Mouse (Mus musculus): ENCODE data around the gene Tctn1. TPM values are rescaled to one million over a fixed set of nuclear protein-coding genes. Genes with fewer than 3 reads are reported as not detected.

The Tctn1 gene
- total RNA-seq, 2 experiments from 2014 or later, result 13.5 to 13.7 TPM

DNA sequence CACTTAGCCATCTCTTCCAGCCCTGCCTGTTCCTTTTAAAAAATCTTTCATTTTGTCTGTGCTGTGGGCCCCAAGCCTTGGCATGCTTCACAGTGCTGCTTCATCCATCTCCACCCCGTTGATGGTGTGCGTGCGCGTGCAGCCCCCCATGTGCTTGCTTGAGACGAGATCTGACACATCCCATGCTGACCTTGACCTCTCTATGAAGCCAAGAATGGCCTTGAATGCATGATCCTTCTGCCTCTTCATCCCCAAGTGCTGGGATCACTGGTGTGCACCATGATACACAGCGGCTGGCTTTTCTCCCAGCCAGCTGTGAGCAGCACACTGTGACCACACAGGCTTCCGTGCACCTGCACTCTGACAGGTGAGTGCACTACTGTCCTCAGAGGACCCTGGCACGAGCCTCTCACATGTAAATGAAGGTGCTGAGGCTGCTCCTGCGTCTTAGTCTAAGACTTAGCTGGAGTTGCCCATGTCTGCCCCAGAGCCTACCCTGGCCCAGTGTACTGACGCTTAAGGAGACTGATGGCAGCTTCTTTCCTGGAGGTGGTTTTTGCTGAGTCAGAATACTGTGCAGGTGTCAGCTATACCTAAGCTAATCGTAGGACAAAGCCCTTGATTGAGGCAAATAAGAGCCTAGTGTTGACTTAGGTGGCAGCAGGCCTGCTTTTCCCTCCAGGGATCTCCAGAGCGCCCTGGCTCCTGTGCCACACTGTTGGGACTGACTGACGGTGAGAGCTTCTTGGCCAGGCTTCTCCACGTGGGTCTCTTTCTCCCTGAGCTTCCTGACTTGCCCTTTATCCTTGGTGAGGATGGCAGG, 31.1 kb upstream of the Tctn1 start:
- no peak for DNase-seq (ENCODE audit: extremely low spot score in 1 of 2, low spot score in 2 of 2)
- H3K27ac ChIP-seq, result no peak overlapping the region
- TF ChIP-seq CTCF (IDR thresholded peaks at IDR 0.05), result no peak
- H3K4me3 ChIP-seq, result no peak overlapping the region
- intact Hi-C loops (cut with DNase I), result no loop called here

DNA sequence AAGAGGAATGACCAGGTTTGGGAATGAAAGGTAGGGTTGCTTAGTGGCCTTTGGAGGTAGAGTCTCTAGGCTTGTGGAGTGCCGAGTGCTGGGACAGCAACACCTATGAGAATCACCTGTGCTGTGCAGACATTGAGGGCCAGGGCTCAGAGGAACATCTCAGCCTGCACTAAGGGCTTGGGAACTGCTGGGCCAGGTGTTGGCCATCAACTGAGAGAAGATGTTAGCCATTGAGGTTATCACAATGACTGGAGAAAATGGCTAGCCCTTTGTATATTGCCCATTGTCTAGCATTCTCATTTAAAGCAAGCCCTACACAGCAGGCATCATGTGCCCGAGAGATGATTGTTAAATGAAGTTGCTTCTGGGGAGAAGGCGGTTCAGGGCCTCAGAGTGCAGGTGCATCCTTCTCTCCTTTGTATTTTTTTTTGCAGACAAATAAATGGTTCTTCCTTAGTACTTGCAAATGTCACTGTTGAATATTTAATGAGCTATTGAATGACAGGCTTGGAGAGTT, 30.0 kb upstream of the Tctn1 start:
- Histone ChIP-seq H3K27ac (no peak overlapping the region), H3K4me3 (no peak overlapping the region)
- TF ChIP-seq CTCF (IDR thresholded peaks at IDR 0.05), result no peak
- intact Hi-C loops (cut with DNase I), result no loop called here
- DNase-seq (ENCODE audit: extremely low spot score in 1 of 2, low spot score in 2 of 2), result no peak

DNA sequence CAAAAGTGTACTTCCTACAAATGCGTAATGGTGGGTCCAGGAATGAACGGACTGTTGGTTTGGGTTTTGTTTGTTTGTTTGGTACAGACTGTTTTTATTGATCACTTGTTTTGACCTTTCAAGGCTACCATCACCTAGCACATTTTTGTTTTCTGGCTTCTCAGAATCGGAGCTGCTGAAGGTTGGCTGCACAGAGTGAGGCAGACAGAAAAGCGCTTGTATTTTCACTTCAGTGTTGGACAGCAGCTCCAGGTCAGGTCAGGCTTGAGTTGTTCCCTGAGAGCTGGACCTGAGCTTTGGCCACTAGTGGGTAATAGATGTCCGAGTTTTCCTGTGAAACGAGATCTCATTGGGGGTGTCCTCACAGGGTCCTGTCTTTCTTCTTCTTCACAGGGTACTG, 28.9 kb upstream of the Tctn1 start:
- Histone ChIP-seq H3K27ac (no peak overlapping the region), H3K4me3 (no peak overlapping the region)
- no peak for DNase-seq (ENCODE audit: extremely low spot score in 1 of 2, low spot score in 2 of 2)
- intact Hi-C loops (cut with DNase I), result no loop called here
- no peak for TF ChIP-seq CTCF (IDR thresholded peaks at IDR 0.05)

DNA sequence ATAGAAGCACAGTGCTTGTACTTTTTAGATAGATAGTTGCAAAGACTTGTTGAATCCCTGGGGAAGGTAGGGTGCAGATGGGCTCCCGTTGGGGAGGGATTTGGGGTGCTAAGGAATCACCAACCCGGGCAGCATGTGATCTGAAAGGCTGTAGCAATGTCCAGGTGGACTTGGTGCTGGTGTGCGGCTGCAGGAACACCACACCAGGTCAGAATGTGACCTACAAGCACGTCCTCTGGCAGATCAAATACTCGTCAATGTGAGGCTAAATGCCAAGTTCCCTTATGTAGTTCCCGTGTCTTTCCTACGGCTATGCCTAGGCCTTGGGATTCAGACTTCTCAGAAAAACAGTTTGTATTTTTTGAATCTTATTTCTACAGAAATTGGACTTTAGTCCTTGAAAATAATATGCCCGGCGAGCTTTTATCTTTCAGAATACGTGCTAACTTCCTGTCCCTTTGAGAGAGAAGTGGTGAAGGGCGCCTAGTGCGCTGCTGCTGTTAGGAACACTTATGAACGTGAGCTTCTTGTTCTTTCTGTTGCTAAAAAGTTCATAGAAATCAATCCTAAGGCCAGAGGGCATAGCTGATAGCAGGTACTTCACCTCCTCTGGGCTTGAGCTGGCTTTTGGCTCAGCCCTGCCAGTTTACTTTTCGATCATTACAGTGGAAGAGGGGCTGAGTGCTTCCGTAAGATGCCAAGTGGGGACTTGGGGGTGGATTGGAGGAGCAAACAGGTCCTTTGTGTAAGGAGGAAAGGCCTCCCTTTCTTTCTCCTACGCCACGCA, 27.5 kb upstream of the Tctn1 start:
- intact Hi-C loops (cut with DNase I), result no loop called here
- no peak for DNase-seq (ENCODE audit: extremely low spot score in 1 of 2, low spot score in 2 of 2)
- no peak for TF ChIP-seq CTCF (IDR thresholded peaks at IDR 0.05)
- Histone ChIP-seq H3K4me3 (no peak overlapping the region), H3K27ac (no peak overlapping the region)

DNA sequence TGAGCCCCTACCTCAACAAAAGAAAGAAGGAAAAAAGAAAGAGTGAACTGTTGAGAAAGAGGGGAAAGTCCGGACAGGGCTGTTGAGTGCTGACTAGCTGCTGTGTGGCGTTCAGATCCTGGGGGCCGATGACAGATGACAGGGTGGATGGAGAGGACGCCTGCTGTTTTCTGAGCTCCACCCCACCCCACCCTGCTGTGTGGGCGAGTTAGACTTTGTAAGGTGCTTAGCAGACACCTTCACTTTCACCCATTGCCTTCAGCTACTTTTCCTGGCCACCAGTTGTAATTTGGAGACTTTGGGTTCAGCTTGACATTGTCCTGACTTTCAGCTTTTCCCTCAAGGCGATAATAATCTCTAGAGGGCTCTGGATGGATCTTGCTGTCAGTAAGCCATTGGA, 26.9 kb upstream of the Tctn1 start:
- no peak for DNase-seq (ENCODE audit: extremely low spot score in 1 of 2, low spot score in 2 of 2)
- TF ChIP-seq CTCF (IDR thresholded peaks at IDR 0.05), result no peak
- Histone ChIP-seq H3K27ac (no peak overlapping the region), H3K4me3 (no peak overlapping the region)
- intact Hi-C loops (cut with DNase I), result no loop called here

DNA sequence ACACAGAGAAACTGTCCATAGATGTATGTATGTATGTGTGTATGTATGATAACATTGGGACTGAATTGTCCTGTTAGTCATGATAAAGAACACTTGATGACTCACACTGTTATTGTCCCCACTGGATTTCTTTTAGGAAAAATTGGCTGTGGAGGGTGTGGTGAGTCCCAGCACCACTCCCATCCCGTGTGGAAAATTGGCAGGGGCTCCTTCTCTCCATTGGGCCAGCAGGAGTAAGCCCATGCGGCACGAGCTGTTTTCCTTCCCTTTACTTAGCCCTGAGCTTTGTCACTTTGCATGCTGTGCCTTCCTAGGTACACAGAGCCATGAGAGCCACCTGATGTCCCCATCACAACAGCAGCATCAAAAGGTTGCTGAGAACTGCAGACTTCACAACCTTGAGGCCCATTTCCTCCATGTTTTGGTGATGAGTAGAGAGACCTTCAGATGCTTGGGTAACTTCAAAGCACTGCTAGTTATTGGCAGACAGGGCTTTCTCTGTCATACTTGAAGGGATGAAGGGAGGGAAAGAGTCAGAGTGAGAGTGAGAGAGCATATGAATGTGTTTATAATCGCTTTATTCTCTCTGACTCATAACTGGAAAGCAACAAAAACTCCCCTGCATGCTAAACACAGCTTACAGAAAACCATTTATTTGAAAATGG, 24.0 kb upstream of the Tctn1 start:
- Histone ChIP-seq H3K4me3 (no peak overlapping the region), H3K27ac (no peak overlapping the region)
- DNase-seq (ENCODE audit: extremely low spot score in 1 of 2, low spot score in 2 of 2), result no peak
- intact Hi-C loops (cut with DNase I), result no loop called here
- no peak for TF ChIP-seq CTCF (IDR thresholded peaks at IDR 0.05)

DNA sequence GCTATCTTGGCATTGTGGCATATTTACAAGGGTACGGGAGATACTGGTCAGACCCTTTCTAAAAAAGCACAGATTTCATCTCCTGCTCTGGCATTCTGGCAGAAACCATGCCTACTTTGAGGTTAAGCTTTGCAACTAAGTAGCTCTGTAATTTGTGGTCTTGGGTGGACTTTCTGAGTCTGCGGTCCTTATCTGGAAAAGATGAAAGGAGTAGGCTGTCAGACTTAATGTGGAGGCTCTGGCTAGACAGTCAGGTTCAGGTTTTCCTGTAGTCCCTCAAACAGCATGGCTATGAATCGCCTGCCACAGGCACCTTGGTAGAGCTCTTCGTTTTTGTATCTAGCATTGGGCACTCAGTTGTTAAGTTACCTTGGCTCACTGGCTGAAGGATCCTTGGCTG, 22.8 kb upstream of the Tctn1 start:
- TF ChIP-seq CTCF (IDR thresholded peaks at IDR 0.05), result no peak
- no peak for DNase-seq (ENCODE audit: extremely low spot score in 1 of 2, low spot score in 2 of 2)
- Histone ChIP-seq H3K27ac (no peak overlapping the region), H3K4me3 (no peak overlapping the region)
- intact Hi-C loops (cut with DNase I), result no loop called here

DNA sequence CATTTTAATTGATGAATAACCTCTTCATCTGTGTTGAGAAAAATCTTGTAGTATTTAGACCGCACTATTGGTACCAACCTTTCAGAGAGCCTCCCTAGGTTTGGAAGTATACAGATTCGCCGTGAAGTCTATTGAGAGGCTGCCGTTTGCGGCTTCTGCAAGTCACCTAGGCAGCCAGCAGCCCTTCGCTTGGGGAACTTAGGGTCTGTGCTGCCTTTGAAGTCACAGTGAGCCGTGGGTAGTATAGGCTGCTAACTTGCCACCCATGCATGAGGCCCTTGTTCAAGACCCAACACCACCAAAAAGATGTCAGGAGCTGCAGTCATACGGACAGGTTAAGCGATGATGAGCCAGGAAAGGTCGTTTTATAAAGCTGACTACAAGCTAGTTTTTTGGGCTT, 21.9 kb upstream of the Tctn1 start:
- Histone ChIP-seq H3K27ac (no peak overlapping the region), H3K4me3 (peak overlapping the region; percentile 74)
- no peak for DNase-seq (ENCODE audit: extremely low spot score in 1 of 2, low spot score in 2 of 2)
- intact Hi-C loops (cut with DNase I), result no loop called here
- TF ChIP-seq CTCF (IDR thresholded peaks at IDR 0.05), result no peak

DNA sequence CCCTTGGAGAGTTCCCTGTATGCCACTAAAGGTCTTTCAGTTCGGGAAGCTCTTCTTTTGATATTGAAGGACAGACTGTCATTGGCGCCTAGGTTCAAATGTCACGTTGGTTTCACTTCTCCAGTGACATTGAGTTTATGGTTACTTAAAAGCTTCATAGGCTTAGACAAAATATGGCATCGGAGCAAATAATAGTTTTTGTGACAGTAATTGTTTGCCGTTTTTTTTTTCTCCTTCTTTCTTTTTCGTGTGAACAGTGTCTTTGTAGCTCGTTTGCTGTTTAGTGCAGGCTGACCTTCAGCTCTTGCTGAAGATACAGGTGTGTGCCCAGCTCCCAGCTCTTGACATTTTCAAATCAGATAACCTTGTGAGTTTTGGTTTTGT, 21.5 kb upstream of the Tctn1 start:
- TF ChIP-seq CTCF (IDR thresholded peaks at IDR 0.05), result no peak
- intact Hi-C loops (cut with DNase I), result loop anchor here (2.0 kb wide), 1 partner anchor 39 kb away; no protein-coding TSS in a partner anchor
- Histone ChIP-seq H3K4me3 (peak overlapping the region; percentile 74), H3K27ac (no peak overlapping the region)
- no peak for DNase-seq (ENCODE audit: extremely low spot score in 1 of 2, low spot score in 2 of 2)

DNA sequence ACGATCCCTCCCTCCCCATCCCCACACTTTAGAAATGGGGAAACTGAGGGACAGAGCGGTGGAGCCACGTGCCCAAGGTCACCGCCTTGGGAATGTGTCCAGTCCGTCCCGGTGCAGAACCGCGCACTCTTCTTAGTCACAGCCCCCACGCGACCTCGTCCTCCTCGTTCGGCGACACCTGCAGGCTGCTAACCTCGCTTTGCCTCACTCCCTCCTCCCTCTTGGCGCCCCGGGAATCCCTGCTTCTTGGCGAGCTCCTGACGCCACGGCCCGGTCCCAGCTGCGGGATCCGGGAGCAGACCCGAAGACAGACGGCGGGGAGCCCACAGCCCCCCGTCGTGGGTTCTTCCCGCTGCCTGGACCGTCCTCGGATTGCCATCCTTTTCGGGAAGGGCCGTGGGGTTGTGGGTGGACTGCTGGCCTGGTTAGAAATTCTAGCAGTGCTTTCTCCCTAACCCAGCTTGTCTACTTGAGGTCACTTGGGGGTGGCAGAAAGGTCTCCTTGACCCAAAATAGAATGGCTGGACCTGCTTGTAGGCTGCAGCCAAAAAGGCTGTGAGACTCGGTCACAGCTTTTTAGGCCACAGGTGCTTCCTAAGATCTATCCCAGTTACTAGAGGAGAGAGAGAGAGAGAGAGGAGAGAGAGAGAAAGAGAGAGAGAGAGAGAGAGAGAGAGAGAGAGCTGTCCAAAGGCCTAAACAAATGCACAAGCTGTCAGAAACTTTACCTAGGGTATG, 20.9 kb upstream of the Tctn1 start:
- no peak for TF ChIP-seq CTCF (IDR thresholded peaks at IDR 0.05)
- peak; percentile 41 to 61 for DNase-seq (ENCODE audit: extremely low spot score in 1 of 2, low spot score in 2 of 2)
- Histone ChIP-seq H3K4me3 (peak overlapping the region; percentile 74), H3K27ac (peak overlapping the region; percentile 85)
- intact Hi-C loops (cut with DNase I), result loop anchor here (2.0 kb wide), 1 partner anchor 40 kb away; no protein-coding TSS in a partner anchor
